Mouse (Mus musculus): ENCODE measurements around the gene Tacc2.

DNA sequence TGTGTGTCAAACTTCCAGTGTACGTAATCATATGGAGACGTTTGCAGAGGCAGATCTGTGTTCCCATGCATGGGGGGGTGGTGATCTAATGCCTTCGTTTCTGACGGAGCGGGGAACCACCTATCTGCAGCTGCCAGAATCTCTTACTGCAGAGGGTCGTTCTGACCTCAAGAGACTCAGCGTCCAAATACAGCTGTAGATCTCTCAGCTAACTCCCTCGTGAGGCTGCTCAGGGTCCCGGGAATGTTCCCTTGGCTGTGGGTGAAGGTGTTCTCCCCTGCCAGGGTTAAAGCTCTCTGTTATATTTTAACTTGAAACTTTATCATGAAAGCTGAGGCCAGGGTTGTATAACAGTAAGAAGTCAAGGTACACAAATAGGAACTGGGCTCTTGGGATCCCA lies 131.7 kb downstream of the Tacc2 start:
- TF ChIP-seq CTCF (IDR thresholded peaks at IDR 0.05; ENCODE audit: extremely low read depth, insufficient read length, insufficient replicate concordance, low read depth, low read length), result no peak
- TF ChIP-seq POLR2A (IDR thresholded peaks at IDR 0.05; ENCODE audit: low read depth, low read length), result no peak

Measured in small intestine, adult 2 months (tissue).